Comparison of ENCODE assay signal across 8 mouse cellular contexts in genomic region chr9:121371346-121371891, GRCm38 (mm10).
DNase-seq lines count a peak whose midpoint lies in the region; ATAC-seq and TF ChIP-seq lines count a peak whose summit lies in the region.

No protein-coding gene starts in this region.

- H3K27ac ChIP-seq in liver, embryonic 11.5 days (ENCODE audit: low read depth, low read length): peak overlapping the region; percentile 36
- peak overlapping the region; percentile 72 for H3K27ac ChIP-seq in midbrain, postnatal 0 days (ENCODE audit: low read depth, low read length)
- peak overlapping the region; percentile 82 for H3K27ac ChIP-seq in stomach, embryonic 16.5 days (ENCODE audit: low read length)

- H3K9me3 ChIP-seq in liver, embryonic 11.5 days (ENCODE audit: control insufficient read depth, low read length): no peaks in the 10 kb centered on the region
- no peaks in the 10 kb centered on the region for H3K9me3 ChIP-seq in midbrain, postnatal 0 days (ENCODE audit: low read length)
- H3K9me3 ChIP-seq in stomach, embryonic 16.5 days (replicated peaks; ENCODE audit: control insufficient read depth, low read length): no peaks in the 10 kb centered on the region

- H3K4me1 ChIP-seq in liver, embryonic 11.5 days (replicated peaks; ENCODE audit: control insufficient read depth, insufficient read depth, low read length): peaks cover 19% of the 10 kb centered on the region
- H3K4me1 ChIP-seq in midbrain, postnatal 0 days (ENCODE audit: insufficient read depth, low read length): peaks cover 8% of the 10 kb centered on the region; the same call in 1 of the 2 replicates
- peaks cover 48% of the 10 kb centered on the region for H3K4me1 ChIP-seq in stomach, embryonic 16.5 days (ENCODE audit: control insufficient read depth, insufficient read depth, low read length)

- H3K27me3 ChIP-seq in liver, embryonic 11.5 days (replicated peaks; ENCODE audit: control insufficient read depth, insufficient read depth, low read length): no peaks in the 10 kb centered on the region
- no peaks in the 10 kb centered on the region for H3K27me3 ChIP-seq in midbrain, postnatal 0 days (ENCODE audit: insufficient read depth, low read length)
- no peaks in the 10 kb centered on the region for H3K27me3 ChIP-seq in stomach, embryonic 16.5 days (ENCODE audit: control insufficient read depth, insufficient read depth, low read length)

- TF ChIP-seq CTCF in midbrain, postnatal 0 days (IDR thresholded peaks at IDR 0.05): no peak

- no peaks in the 10 kb centered on the region for H3K36me3 ChIP-seq in liver, embryonic 11.5 days (ENCODE audit: control insufficient read depth, insufficient read depth, low read length)
- no peaks in the 10 kb centered on the region for H3K36me3 ChIP-seq in midbrain, postnatal 0 days (ENCODE audit: insufficient read depth, low read length)
- H3K36me3 ChIP-seq in stomach, embryonic 16.5 days (ENCODE audit: control insufficient read depth, insufficient read depth, low read length): no peaks in the 10 kb centered on the region

- H3K9ac ChIP-seq in liver, embryonic 11.5 days (ENCODE audit: low read depth, low read length): peak overlapping the region; percentile 2; the same call in 1 of the 2 replicates
- H3K9ac ChIP-seq in midbrain, postnatal 0 days (replicated peaks; ENCODE audit: low read length, poor library complexity, severe bottlenecking): no peak overlapping the region
- peak overlapping the region; percentile 66 for H3K9ac ChIP-seq in stomach, embryonic 16.5 days (ENCODE audit: low read length)

- peak overlapping the region; percentile 29 for H3K4me3 ChIP-seq in liver, embryonic 11.5 days (ENCODE audit: low read depth, low read length)
- H3K4me3 ChIP-seq in midbrain, postnatal 0 days (ENCODE audit: low read depth, low read length): peak overlapping the region; percentile 28
- H3K4me3 ChIP-seq in stomach, embryonic 16.5 days (replicated peaks; ENCODE audit: low read length): peak overlapping the region; percentile 35

- H3K4me2 ChIP-seq in liver, embryonic 11.5 days: peak overlapping the region; percentile 64
- H3K4me2 ChIP-seq in midbrain, postnatal 0 days (ENCODE audit: low read depth, low read length, poor library complexity, severe bottlenecking): peak overlapping the region; percentile 60
- peak overlapping the region; percentile 55 for H3K4me2 ChIP-seq in stomach, embryonic 16.5 days (ENCODE audit: low read depth, low read length)

- ATAC-seq in inflammation-experienced regulatory T-cells, adult 6 months: peak; percentile 49
- ATAC-seq in liver, embryonic 11.5 days (replicated peaks; ENCODE audit: low FRiP score): peak; percentile 91
- ATAC-seq in midbrain, postnatal 0 days (ENCODE audit: low FRiP score): peak; percentile 73
- ATAC-seq in stomach, embryonic 16.5 days (ENCODE audit: insufficient read depth, low FRiP score): peak; percentile 95

- DNase-seq in 416B (ENCODE audit: low read depth): peak; percentile 58
- DNase-seq in adipocyte (ENCODE audit: low spot score): peak; percentile 97
- peak; percentile 92 for DNase-seq in embryo, embryonic 11 days
- DNase-seq in gastrocnemius, postnatal 4 days (ENCODE audit: low spot score in 2 of 2): peak; percentile 65 to 80
- peak; percentile 87 for DNase-seq in liver, embryonic 11.5 days (ENCODE audit: low spot score)
- peak; percentile 89 for DNase-seq in midbrain, postnatal 0 days (ENCODE audit: low spot score)

- WGBS in liver, embryonic 11.5 days: 4% methylated on average over 18 of the region's 18 CpGs
- 1% methylated on average over 13 of the region's 18 CpGs for WGBS in midbrain, postnatal 0 days
- WGBS in stomach, embryonic 16.5 days: 1% methylated on average over 18 of the region's 18 CpGs

Comparison
In these comparisons a context has a peak if more than half of its experiments do, and no peak if none do; other contexts are left out.
1. Peak in every context shown above with its lines: DNase-seq, ATAC-seq, H3K4me3 ChIP-seq and H3K27ac ChIP-seq.